Mouse (Mus musculus): ENCODE measurements around the gene Itih5.

Gene Itih5

GRCm38 (mm10) chr2:10295908-10296307 lies 142.5 kb downstream of the Itih5 start:
- in situ Hi-C loops (cut with MboI; ENCODE audit: unreplicated experiment in 2 of 2) = loop anchor here (10.0 to 25.0 kb wide), 4 partner anchors 401 to 1534 kb away; partner anchors contain the start of genes Gata3 (in 2 of the 2), 4930412O13Rik (in 1 of the 2) and 9230102O04Rik (in 1 of the 2)

DNA sequence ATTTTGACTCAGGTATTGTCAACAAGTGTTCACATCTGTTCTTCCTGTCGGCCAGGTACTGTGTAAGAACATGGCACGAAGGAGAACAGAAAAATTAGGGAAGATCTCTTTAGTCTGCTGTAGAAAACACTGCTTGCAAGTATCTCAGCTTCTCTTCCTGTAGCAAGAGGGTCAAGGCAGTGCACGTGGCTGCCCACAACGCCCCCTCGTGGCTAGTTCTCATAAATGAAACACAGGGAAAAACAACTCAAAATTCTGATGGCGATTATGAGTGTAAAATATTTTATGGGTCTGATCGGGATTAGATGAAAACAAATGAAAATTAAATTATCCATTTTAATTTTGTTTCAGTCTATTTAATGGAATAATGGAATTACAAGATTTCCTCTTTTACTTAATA lies 146.9 kb downstream of the Itih5 start:
- in situ Hi-C loops (cut with MboI; ENCODE audit: unreplicated experiment in 2 of 2) = no loop called here

DNA sequence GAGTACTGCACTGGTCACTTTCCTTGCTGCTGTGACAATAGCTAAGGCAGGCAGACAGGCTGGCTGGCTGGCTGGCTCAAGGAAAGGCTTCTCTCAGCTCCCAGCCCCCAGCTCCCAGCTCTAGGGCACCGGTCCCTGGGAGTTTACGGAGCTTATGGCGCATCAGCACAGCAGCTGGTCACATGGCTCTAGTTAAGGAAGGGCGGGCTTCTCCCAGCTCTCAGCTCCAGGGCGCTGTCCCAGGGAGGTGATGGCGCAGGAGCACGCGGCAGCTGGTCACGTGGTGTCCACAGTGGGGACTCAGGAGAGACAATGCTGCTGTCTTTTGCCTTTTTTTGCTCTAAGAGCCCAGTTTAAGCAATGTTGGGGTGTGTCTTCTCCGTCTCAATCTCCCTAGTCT lies 147.4 kb downstream of the Itih5 start:
- in situ Hi-C loops (cut with MboI; ENCODE audit: unreplicated experiment in 2 of 2) = no loop called here

- in situ Hi-C loops (cut with MboI; ENCODE audit: unreplicated experiment in 2 of 2) = no loop called here
These were observed 148.0 kb downstream of the Itih5 start for GRCm38 (mm10) chr2:10301391-10301790.

GRCm38 (mm10) chr2:10301997-10302396 lies 148.6 kb downstream of the Itih5 start:
- in situ Hi-C loops (cut with MboI; ENCODE audit: unreplicated experiment in 2 of 2) = no loop called here

GRCm38 (mm10) chr2:10304911-10305310 lies 151.5 kb downstream of the Itih5 start:
- in situ Hi-C loops (cut with MboI; ENCODE audit: unreplicated experiment in 2 of 2) = no loop called here

Data from v-Abl transformed pro-B cells (cell line).